Mouse (Mus musculus): Measurements from ENCODE around the gene Rps24. TPM values are rescaled to one million over a fixed set of nuclear protein-coding genes. Genes with fewer than 3 reads are reported as not detected.
"Not testable (repeated sequence)": the region's sequence is repeated elsewhere in the genome, so short reads cannot be mapped to it uniquely, and the experiment has no call there.

Gene Rps24
- polyA plus RNA-seq (2016; fragmentation: Nextera tagmentation; extraction: Ambion mirVana), result 1,131 and 1,182 TPM in 2 replicates

DNA sequence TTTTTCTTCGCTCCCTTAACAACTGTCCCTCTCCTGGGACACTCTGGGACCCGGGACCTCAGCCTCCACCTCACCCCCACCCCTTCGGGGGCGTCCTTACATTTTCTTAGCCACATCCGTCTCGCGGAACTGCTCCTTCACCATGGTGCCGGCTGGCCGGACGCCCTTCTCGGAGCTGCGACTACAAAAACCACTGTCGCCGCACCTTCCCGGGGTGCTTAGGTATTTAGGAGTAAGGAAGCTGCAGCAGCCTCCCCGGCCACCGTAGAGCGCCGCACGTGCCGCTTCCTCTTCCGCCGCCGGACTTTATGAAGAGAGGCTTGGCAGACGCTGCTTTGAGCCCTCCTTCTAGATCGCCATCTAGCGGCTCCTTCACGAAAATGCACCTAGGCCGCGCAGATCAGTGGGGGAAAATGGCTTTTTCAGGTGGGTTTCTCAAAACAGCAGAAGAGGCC lies at the start of gene Rps24, which contains the start of gene Polr3a:
Rps24 (plus strand) TSS at position 353 of the 455 bp plus-strand sequence.
Polr3a (minus strand) TSS at position 286 of the 455 bp plus-strand sequence.
- H3K4me1 ChIP-seq, result peaks cover 17% of the 10 kb centered on the region
- H3K9me3 ChIP-seq, result no peaks in the 10 kb centered on the region
- peak within 1 kb of the TSS; percentile 89 for H3K4me3 ChIP-seq
- peaks cover 29% of the 10 kb centered on the region for H3K36me3 ChIP-seq (replicated peaks)
- H3K27ac ChIP-seq (replicated peaks), result peak within 1 kb of the TSS; percentile 86
- DNase-seq (ENCODE audit: low spot score), result peak; percentile 95
- no peaks in the 10 kb centered on the region for H3K27me3 ChIP-seq (replicated peaks; ENCODE audit: low read depth, poor library complexity, severe bottlenecking)
- under 1% methylated on average over 30 of the region's 30 CpGs for WGBS

DNA sequence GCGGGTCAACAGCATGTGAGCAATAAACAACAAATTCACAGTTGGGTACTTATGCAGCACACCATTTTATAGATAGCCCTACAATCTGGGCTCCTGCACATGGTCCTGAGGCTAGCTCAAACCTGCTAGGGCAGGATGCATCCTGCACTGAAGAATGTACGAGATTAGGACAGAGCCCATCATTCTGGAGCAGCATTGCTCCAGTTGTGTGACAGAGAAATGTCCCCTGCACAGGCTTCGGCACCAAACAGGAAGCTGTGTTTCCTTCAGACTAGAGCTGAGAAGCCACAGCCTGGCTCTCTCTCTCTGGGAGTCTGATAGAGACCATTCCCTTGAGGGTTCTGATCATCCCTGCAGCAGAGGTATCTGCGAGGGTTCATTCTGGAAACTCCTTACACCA lies 43.4 kb upstream of the Rps24 start:
- DNase-seq (ENCODE audit: low spot score); H3K27ac ChIP-seq (replicated peaks); H3K9me3 ChIP-seq; H3K4me1 ChIP-seq; H3K27me3 ChIP-seq (replicated peaks; ENCODE audit: low read depth, poor library complexity, severe bottlenecking); H3K4me3 ChIP-seq: not testable (repeated sequence)
- 87% methylated on average over 4 of the region's 4 CpGs for WGBS
- peaks cover 25% of the 10 kb centered on the region for H3K36me3 ChIP-seq (replicated peaks)

DNA sequence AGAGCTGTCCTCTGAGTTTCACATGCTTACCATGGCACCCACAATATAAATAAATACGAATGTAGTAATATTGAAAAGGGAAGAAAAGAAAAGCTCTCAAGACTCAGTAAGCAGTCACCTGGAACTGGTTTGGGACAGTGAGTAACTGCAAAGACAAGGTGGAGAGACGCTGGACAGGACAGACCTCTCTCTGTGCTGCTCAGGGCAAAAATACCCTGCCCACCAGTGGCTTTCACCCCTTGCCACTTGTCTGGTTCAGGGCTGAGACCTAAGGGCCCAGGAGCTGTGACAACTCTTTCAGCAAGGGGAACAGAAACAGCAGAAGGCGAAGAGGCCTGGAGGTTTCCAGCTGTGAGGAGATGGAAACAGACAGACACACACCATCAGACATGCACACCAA lies 28.7 kb upstream of the Rps24 start:
- no peaks in the 10 kb centered on the region for H3K4me1 ChIP-seq
- no peaks in the 10 kb centered on the region for H3K9me3 ChIP-seq
- peaks cover 99% of the 10 kb centered on the region for H3K36me3 ChIP-seq (replicated peaks)
- H3K27me3 ChIP-seq (replicated peaks; ENCODE audit: low read depth, poor library complexity, severe bottlenecking), result no peaks in the 10 kb centered on the region
- H3K4me3 ChIP-seq, result no peak overlapping the region
- DNase-seq (ENCODE audit: low spot score), result no peak
- 89% methylated on average over 3 of the region's 3 CpGs for WGBS
- no peak overlapping the region for H3K27ac ChIP-seq (replicated peaks)

DNA sequence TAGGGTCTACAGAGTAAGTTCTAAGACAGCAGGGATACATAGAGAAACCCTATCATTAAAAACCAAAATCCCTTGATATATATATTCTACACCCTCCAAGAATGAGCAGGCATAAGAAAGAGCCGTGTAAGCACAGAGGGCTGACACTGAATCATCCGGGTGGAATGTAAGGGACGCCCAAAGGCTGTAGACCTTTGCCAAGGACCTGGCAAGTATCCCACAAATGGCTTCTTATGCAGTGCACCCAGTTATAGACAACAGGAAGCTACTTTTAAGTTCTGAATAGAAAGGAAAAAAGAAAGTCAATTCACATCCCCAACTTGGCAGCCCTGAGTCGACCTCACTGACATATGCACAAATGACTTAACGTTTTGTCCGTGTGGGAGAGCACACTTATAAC lies 18.1 kb upstream of the Rps24 start:
- Histone ChIP-seq H3K27ac (replicated peaks) (no peak overlapping the region), H3K27me3 (replicated peaks; ENCODE audit: low read depth, poor library complexity, severe bottlenecking) (no peaks in the 10 kb centered on the region), H3K4me1 (no peaks in the 10 kb centered on the region), H3K4me3 (no peak overlapping the region), H3K36me3 (replicated peaks) (peaks cover 100% of the 10 kb centered on the region), H3K9me3 (no peaks in the 10 kb centered on the region)
- no peak for DNase-seq (ENCODE audit: low spot score)
- WGBS, result 95% methylated on average over 6 of the region's 6 CpGs

DNA sequence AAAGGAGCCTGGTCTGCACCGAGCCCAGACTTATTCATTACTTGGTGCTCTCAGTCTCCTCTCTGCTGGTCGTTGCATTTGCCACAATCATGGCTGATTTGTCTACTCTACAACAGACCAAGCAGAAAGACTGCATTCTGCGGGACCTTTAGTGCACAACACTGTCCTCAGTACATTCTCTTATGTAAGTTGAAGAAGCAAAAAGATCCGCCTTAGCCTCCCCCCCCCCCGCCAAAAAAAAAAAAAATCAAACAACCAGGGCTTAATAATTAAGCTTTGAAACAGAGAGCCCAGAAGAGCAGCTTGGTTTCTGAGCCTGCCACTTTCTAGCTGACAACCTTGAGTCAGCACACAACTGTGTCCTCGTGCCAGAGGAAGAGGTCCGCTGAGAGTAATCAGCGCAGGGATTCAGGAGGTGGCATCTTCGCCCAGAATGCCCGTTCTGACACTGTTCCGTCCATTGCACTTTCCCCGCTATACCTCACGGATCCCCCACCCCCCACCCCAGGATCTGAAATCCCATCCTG lies 621 bp upstream of the Rps24 start:
- Histone ChIP-seq H3K4me3 (peak overlapping the region; percentile 89), H3K27me3 (replicated peaks; ENCODE audit: low read depth, poor library complexity, severe bottlenecking) (no peaks in the 10 kb centered on the region), H3K36me3 (replicated peaks) (peaks cover 32% of the 10 kb centered on the region), H3K9me3 (no peaks in the 10 kb centered on the region), H3K27ac (replicated peaks) (peak overlapping the region; percentile 86), H3K4me1 (peaks cover 12% of the 10 kb centered on the region)
- DNase-seq (ENCODE audit: low spot score), result no peak
- 9% methylated on average over 13 of the region's 13 CpGs for WGBS

DNA sequence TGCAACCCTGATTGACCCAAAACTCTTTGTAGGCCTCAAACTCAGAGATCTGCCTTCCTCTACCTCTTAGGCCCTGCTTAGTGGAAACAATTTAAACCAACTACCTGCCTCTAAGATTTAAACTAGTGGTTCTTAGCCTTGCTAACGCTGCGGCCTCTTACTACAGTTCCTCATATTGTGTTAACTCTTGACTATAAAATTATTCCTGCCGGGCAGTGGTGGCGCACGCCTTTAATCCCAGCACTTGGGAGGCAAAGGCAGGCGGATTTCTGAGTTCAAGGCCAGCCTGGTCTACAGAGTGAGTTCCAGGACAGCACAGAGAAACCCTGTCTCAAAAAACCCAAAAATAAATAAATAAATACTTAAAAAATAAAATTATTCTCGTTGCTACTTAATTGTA lies 2.8 kb downstream of the Rps24 start:
- not testable (repeated sequence) for DNase-seq (ENCODE audit: low spot score); H3K9me3 ChIP-seq; H3K27me3 ChIP-seq (replicated peaks; ENCODE audit: low read depth, poor library complexity, severe bottlenecking); H3K27ac ChIP-seq (replicated peaks); H3K4me3 ChIP-seq
- 93% methylated on average over 7 of the region's 7 CpGs for WGBS
- H3K4me1 ChIP-seq, result peaks cover 46% of the 10 kb centered on the region
- H3K36me3 ChIP-seq (replicated peaks), result peaks cover 32% of the 10 kb centered on the region

DNA sequence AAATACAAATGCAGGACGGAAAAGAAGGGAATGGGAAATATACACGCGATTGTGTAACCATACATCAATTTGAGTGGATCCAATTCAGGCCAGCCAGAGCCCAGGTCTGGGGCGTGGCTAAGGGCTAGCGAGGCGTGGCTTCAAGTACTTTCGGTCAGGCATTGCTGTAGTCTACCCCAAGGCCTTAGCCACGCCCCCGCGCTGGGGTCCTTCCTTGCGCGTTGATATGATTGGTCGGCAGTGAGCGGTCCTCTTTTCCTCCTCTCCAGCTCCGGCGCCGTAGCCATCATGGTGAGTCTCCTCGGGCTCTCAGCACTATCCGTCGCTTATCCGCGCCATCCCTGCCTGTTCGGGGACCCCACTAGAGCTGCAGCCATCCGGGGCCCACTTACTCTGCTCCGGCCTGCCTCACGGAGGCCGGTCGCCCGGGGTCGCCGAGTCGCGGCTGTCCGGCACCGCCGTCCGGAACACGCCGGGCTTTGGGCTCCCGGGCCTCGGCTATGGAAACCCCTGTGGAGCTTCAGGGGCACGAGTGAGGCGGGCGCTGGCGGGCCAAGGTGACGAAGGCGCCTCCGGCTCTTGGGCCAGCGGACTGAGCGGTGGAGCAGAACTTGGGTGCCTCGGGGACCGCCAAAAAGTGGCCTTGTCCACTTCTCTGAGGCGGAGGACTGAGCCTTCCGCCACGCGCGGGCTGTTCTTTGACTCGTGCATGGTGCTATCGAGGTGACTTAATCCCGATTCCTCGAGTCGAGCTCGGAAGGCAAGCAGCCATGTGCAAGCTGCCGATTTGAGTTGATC lies 3.7 kb downstream of the Rps24 start:
- Histone ChIP-seq H3K4me1 (peaks cover 44% of the 10 kb centered on the region), H3K27me3 (replicated peaks; ENCODE audit: low read depth, poor library complexity, severe bottlenecking) (no peaks in the 10 kb centered on the region), H3K9me3 (no peaks in the 10 kb centered on the region), H3K36me3 (replicated peaks) (peaks cover 41% of the 10 kb centered on the region), H3K27ac (replicated peaks) (peak overlapping the region; percentile 96), H3K4me3 (peak overlapping the region; percentile 82)
- peak; percentile 97 for DNase-seq (ENCODE audit: low spot score)
- WGBS, result under 1% methylated on average over 64 of the region's 64 CpGs

DNA sequence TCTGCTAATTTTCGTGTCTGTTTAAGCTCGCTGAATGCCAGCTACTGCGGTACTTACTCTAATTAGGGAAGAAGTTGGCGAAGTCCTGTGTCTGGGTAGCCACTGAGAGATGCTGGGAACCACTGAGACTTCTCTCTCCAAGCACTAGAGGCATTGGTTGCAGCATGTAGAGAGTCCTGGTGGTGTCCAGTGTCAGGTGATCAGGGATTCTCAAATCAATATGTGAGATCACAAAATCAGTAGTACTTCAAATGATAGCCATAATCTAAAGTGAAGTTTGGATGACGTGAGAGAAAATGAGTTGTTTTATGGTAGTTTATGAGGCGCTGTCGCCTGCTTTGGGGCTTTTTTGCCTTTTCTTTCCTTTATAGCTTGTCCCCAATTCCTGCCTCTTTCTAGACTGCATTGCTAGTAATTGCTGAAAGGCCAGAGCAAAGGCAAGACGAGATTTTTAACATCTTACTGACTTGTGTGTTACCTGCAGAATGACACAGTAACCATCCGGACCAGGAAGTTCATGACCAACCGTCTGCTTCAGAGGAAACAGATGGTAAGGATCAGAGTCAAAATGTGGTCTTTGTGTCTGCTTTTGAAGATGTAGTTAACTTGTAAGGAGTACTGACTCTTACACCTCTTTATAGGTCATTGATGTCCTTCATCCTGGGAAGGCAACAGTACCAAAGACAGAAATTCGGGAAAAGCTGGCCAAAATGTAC lies 4.5 kb downstream of the Rps24 start:
- Histone ChIP-seq H3K36me3 (replicated peaks) (peaks cover 48% of the 10 kb centered on the region), H3K4me3 (peak overlapping the region; percentile 82), H3K4me1 (peaks cover 36% of the 10 kb centered on the region), H3K9me3 (no peaks in the 10 kb centered on the region), H3K27me3 (replicated peaks; ENCODE audit: low read depth, poor library complexity, severe bottlenecking) (no peaks in the 10 kb centered on the region), H3K27ac (replicated peaks) (peak overlapping the region; percentile 96)
- WGBS, result 6% methylated on average over 11 of the region's 11 CpGs
- DNase-seq (ENCODE audit: low spot score), result no peak

DNA sequence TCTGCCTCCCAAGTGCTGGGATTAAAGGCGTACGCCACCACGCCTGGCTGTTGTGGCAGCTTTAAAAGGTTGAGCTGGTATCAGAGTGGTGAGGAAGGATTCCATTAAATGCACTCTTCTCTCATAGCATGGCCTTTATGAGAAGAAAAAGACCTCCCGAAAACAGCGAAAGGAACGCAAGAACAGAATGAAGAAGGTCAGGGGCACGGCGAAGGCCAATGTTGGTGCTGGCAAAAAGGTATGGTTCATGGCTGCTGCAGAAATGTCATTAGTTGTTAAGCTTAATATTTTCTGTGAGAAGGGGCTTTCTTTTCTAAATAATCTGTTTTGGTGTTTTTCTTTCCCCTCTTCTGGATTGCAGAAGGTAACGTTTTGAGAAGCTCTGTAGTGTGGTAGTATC lies 6.3 kb downstream of the Rps24 start:
- WGBS, result 87% methylated on average over 9 of the region's 9 CpGs
- H3K9me3 ChIP-seq, result no peaks in the 10 kb centered on the region
- H3K27me3 ChIP-seq (replicated peaks; ENCODE audit: low read depth, poor library complexity, severe bottlenecking), result no peaks in the 10 kb centered on the region
- H3K36me3 ChIP-seq (replicated peaks), result peaks cover 66% of the 10 kb centered on the region
- DNase-seq (ENCODE audit: low spot score), result no peak
- H3K4me3 ChIP-seq, result peak overlapping the region; percentile 82
- H3K27ac ChIP-seq (replicated peaks), result no peak overlapping the region
- H3K4me1 ChIP-seq, result peaks cover 36% of the 10 kb centered on the region

DNA sequence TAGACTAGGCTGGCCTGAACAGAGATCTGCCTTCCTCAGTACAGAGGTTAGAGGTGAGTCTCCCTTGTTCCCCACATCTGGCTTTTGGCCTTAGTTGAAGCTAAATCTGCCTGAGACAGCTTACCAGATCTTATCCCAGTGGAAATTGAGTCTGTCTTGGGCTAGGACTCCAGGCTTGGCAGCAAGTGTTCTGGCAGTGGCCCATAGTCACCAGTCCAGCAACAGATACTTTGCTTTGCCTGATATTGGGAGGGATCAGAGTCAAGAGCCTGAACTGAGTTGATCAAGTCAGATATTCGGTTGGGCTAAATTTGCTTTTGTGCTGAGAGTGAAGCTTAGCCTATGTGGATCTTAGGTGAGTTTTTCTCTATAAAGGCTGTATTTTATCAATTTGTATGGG lies 9.6 kb downstream of the Rps24 start:
- no peaks in the 10 kb centered on the region for H3K27me3 ChIP-seq (replicated peaks; ENCODE audit: low read depth, poor library complexity, severe bottlenecking)
- no peak for DNase-seq (ENCODE audit: low spot score)
- H3K36me3 ChIP-seq (replicated peaks), result peaks cover 84% of the 10 kb centered on the region
- no peak overlapping the region for H3K27ac ChIP-seq (replicated peaks)
- H3K9me3 ChIP-seq, result no peaks in the 10 kb centered on the region
- H3K4me1 ChIP-seq, result peaks cover 46% of the 10 kb centered on the region
- WGBS, result 90% methylated on average over 1 of the region's 1 CpGs
- no peak overlapping the region for H3K4me3 ChIP-seq

DNA sequence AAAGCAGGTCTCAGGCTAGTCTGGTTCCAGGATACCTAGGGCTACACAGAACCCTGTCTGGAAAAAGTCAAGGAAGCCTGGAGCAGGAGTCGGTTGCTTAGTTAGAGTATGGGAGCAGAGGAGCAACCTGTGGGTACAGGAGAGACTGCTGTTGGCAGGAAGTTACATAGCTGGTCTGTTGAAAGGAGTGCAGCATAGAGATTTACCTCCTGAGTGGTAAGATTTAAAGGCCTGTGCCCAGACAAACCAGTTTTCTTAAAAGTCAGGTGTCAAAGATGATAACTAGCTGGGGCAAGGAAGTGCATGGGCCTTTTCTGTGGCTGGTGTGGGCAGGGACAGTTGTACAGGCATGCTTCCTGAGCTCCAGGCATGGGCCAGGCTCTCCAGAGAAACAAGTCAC lies 10.5 kb downstream of the Rps24 start:
- no peak for DNase-seq (ENCODE audit: low spot score)
- peaks cover 39% of the 10 kb centered on the region for H3K4me1 ChIP-seq
- H3K36me3 ChIP-seq (replicated peaks), result peaks cover 76% of the 10 kb centered on the region
- H3K4me3 ChIP-seq, result no peak overlapping the region
- WGBS, result 92% methylated on average over 1 of the region's 1 CpGs
- H3K9me3 ChIP-seq, result no peaks in the 10 kb centered on the region
- no peak overlapping the region for H3K27ac ChIP-seq (replicated peaks)
- no peaks in the 10 kb centered on the region for H3K27me3 ChIP-seq (replicated peaks; ENCODE audit: low read depth, poor library complexity, severe bottlenecking)

DNA sequence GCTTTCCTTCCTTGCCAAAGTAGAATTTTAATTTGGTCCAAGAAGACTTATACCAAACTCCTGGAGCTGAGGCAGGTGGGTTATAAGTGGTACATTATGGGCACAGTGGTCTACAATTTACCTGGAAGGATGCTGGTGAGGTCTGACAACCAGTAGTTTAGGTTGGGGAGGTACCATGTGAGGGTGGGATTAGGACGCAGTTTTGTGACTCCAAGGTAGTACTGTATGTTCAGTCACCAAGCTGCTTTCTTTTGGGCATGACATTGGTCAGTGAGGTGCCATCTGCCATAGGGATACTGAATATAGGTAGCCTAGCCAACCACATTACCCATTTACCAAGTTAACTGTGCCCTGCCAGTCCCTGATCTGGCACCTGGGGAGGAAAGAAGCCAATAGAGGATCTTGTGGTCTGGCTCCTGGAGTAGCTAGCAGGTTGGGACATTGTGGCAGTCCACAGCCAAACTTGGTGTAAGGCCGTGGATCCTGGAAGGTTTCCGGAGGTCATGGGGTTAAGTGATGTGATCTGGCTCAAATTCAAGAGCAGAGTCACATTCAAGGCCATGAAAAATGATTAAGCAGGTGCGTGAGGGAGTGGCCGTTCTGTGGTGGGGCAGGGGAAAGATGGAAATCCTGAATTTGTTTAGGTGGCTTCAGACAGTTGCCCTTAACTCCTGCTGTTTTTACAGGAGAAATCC lies 11.8 kb downstream of the Rps24 start:
- peaks cover 63% of the 10 kb centered on the region for H3K36me3 ChIP-seq (replicated peaks)
- WGBS, result 67% methylated on average over 5 of the region's 5 CpGs
- DNase-seq (ENCODE audit: low spot score), result no peak
- no peaks in the 10 kb centered on the region for H3K27me3 ChIP-seq (replicated peaks; ENCODE audit: low read depth, poor library complexity, severe bottlenecking)
- H3K9me3 ChIP-seq, result no peaks in the 10 kb centered on the region
- H3K4me3 ChIP-seq, result no peak overlapping the region
- no peak overlapping the region for H3K27ac ChIP-seq (replicated peaks)
- H3K4me1 ChIP-seq, result peaks cover 26% of the 10 kb centered on the region

Data from embryonic facial prominence, embryonic 10.5 days (tissue).